Mouse (Mus musculus): ENCODE measurements at regions not wholly inside any gene's neighbourhood (a gene's known extent, or its start where the extent isn't known, plus 50 kb on each side); places are given as distances from the start of the nearest gene placed in this dataset.

DNA sequence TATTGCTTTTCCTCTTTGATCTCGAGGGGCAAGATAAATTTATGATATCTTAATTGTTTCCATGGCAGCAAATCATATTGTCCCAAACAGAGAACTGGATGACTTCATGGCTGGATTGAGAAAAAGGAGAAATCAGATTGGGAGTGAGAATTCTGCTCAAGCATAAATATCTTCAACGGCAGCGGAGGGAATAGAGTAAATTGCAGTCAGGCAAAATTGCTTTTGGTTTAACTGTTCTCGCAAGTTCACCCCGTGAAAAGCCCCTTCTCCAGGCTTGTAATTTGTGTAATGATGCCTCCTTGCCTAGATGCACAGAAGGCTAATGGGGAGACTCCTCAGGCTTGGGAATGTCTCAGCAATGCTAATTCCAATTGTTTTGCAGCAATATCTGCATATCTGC, 64.4 kb upstream of the Ccn6 start:
- Histone ChIP-seq H3K4me3 (ENCODE audit: low read depth, low read length) (peak overlapping the region; percentile 26; the same call in 1 of the 2 replicates), H3K9ac (replicated peaks; ENCODE audit: low read depth, low read length) (no peak overlapping the region), H3K9me3 (replicated peaks; ENCODE audit: control insufficient read depth, low read length) (no peaks in the 10 kb centered on the region), H3K36me3 (replicated peaks; ENCODE audit: control insufficient read depth, insufficient read depth, low read length) (no peaks in the 10 kb centered on the region), H3K4me2 (ENCODE audit: low read depth, low read length) (peak overlapping the region; percentile 56), H3K27ac (ENCODE audit: low read depth) (0 out of 2 replicates have a peak overlapping the region, but pooled peaks have one; percentile 32), H3K27me3 (ENCODE audit: control insufficient read depth, insufficient read depth, low read length) (no peaks in the 10 kb centered on the region), H3K4me1 (ENCODE audit: control insufficient read depth, insufficient read depth) (no peaks in the 10 kb centered on the region)
- ATAC-seq (ENCODE audit: insufficient read depth, low read depth) = no peak
- TF ChIP-seq CTCF (IDR thresholded peaks at IDR 0.05; ENCODE audit: low read depth) (no peak), EP300 (IDR thresholded peaks at IDR 0.05; ENCODE audit: low read depth) (no peak)
- whole genome bisulfite sequencing = 51% methylated on average over 5 of the region's 5 CpGs
- DNase-seq (ENCODE audit: low spot score) = no peak

DNA sequence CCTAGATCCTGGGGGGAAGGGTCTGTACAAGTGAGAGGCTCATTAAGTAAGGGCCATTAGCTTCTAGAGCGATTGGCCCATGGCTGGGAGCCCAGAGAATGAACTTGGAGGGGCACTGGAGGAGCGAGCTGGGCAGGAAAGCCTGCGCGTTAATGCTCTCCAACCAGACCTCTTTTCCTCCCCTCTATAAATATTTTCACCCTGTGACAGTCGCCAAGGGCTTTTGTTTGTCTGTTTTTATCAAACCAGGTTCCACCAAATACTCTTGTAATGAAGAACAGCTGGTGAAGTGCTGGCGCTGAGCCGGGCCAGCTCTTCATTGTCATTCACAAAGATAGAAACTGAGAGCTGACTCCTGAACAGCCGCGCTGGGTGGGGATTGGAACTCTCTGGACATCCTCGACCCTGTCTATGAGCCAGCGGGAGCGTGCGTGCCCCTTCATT, 63.9 kb upstream of the Ccn6 start:
- DNase-seq (ENCODE audit: low spot score) (peak; percentile 14), ATAC-seq (ENCODE audit: insufficient read depth, low read depth) (0 out of 2 replicates have a peak, but pooled peaks have one; percentile 17)
- no peaks in the 10 kb centered on the region for H3K36me3 ChIP-seq (replicated peaks; ENCODE audit: control insufficient read depth, insufficient read depth, low read length)
- TF ChIP-seq CTCF (IDR thresholded peaks at IDR 0.05; ENCODE audit: low read depth) = no peak
- TF ChIP-seq EP300 (IDR thresholded peaks at IDR 0.05; ENCODE audit: low read depth) = no peak
- H3K9ac ChIP-seq (replicated peaks; ENCODE audit: low read depth, low read length) = no peak overlapping the region
- no peaks in the 10 kb centered on the region for H3K27me3 ChIP-seq (ENCODE audit: control insufficient read depth, insufficient read depth, low read length)
- H3K9me3 ChIP-seq (replicated peaks; ENCODE audit: control insufficient read depth, low read length) = no peaks in the 10 kb centered on the region
- H3K4me1 ChIP-seq (ENCODE audit: control insufficient read depth, insufficient read depth) = no peaks in the 10 kb centered on the region
- H3K4me2 ChIP-seq (ENCODE audit: low read depth, low read length) = peak overlapping the region; percentile 56
- peak overlapping the region; percentile 32; the same call in 1 of the 2 replicates for H3K27ac ChIP-seq (ENCODE audit: low read depth)
- peak overlapping the region; percentile 26 for H3K4me3 ChIP-seq (ENCODE audit: low read depth, low read length)
- WGBS = 16% methylated on average over 13 of the region's 13 CpGs

- Histone ChIP-seq H3K27ac (ENCODE audit: low read depth) (no peak overlapping the region), H3K4me1 (ENCODE audit: control insufficient read depth, insufficient read depth) (no peaks in the 10 kb centered on the region), H3K9ac (replicated peaks; ENCODE audit: low read depth, low read length) (no peak overlapping the region), H3K4me3 (ENCODE audit: low read depth, low read length) (no peak overlapping the region), H3K9me3 (replicated peaks; ENCODE audit: control insufficient read depth, low read length) (no peaks in the 10 kb centered on the region), H3K36me3 (replicated peaks; ENCODE audit: control insufficient read depth, insufficient read depth, low read length) (no peaks in the 10 kb centered on the region), H3K27me3 (ENCODE audit: control insufficient read depth, insufficient read depth, low read length) (no peaks in the 10 kb centered on the region), H3K4me2 (ENCODE audit: low read depth, low read length) (no peak overlapping the region)
- DNase-seq (ENCODE audit: low spot score) = no peak
- TF ChIP-seq CTCF (IDR thresholded peaks at IDR 0.05; ENCODE audit: low read depth) = no peak
- TF ChIP-seq EP300 (IDR thresholded peaks at IDR 0.05; ENCODE audit: low read depth) = no peak
- WGBS = 59% methylated on average over 2 of the region's 2 CpGs
- ATAC-seq (ENCODE audit: insufficient read depth, low read depth) = no peak
These were observed 62.9 kb upstream of the Ccn6 start for GRCm38 (mm10) chr10:39226518-39226917.

GRCm38 (mm10) chr10:39224449-39225094, 61.0 kb upstream of the Ccn6 start:
- no peak for TF ChIP-seq CTCF (IDR thresholded peaks at IDR 0.05; ENCODE audit: low read depth)
- TF ChIP-seq EP300 (IDR thresholded peaks at IDR 0.05; ENCODE audit: low read depth) = no peak
- H3K27ac ChIP-seq (ENCODE audit: low read depth) = no peak overlapping the region
- H3K4me2 ChIP-seq (ENCODE audit: low read depth, low read length) = no peak overlapping the region
- H3K4me3 ChIP-seq (ENCODE audit: low read depth, low read length) = no peak overlapping the region
- H3K27me3 ChIP-seq (ENCODE audit: control insufficient read depth, insufficient read depth, low read length) = no peaks in the 10 kb centered on the region
- H3K4me1 ChIP-seq (ENCODE audit: control insufficient read depth, insufficient read depth) = no peaks in the 10 kb centered on the region
- no peak overlapping the region for H3K9ac ChIP-seq (replicated peaks; ENCODE audit: low read depth, low read length)
- ATAC-seq (ENCODE audit: insufficient read depth, low read depth) (no peak), DNase-seq (ENCODE audit: low spot score) (no peak)
- 55% methylated on average over 5 of the region's 5 CpGs for WGBS
- no peaks in the 10 kb centered on the region for H3K9me3 ChIP-seq (replicated peaks; ENCODE audit: control insufficient read depth, low read length)
- H3K36me3 ChIP-seq (replicated peaks; ENCODE audit: control insufficient read depth, insufficient read depth, low read length) = no peaks in the 10 kb centered on the region

DNA sequence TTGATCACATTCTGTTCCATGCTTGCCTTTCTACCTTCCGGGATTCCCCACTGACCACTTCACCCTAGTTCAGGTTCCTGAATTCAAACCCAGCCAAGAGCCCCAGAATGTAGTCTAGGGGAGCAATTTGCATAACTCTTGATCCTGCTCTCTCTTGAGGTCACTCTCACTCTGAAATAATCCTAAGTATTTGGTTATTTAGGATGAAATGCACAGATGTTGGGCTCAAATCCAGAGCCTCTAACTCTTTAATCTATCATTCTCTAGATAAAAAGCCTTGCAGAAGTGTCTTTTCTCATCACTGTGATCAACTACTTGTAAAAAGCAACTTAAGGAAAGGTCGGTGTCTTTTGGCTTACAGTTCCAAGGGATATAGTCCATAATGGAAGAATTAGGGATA, 57.4 kb upstream of the Ccn6 start:
- Histone ChIP-seq H3K27me3 (ENCODE audit: control insufficient read depth, insufficient read depth, low read length) (no peaks in the 10 kb centered on the region), H3K4me1 (ENCODE audit: control insufficient read depth, insufficient read depth) (no peaks in the 10 kb centered on the region), H3K36me3 (replicated peaks; ENCODE audit: control insufficient read depth, insufficient read depth, low read length) (no peaks in the 10 kb centered on the region), H3K9ac (replicated peaks; ENCODE audit: low read depth, low read length) (no peak overlapping the region), H3K4me3 (ENCODE audit: low read depth, low read length) (no peak overlapping the region), H3K9me3 (replicated peaks; ENCODE audit: control insufficient read depth, low read length) (0 out of 2 replicates have a peak, but pooled peaks cover 5% of the 10 kb centered on the region), H3K4me2 (ENCODE audit: low read depth, low read length) (no peak overlapping the region), H3K27ac (ENCODE audit: low read depth) (no peak overlapping the region)
- WGBS = 89% methylated on average over 2 of the region's 2 CpGs
- DNase-seq (ENCODE audit: low spot score) (no peak), ATAC-seq (ENCODE audit: insufficient read depth, low read depth) (no peak)
- TF ChIP-seq EP300 (IDR thresholded peaks at IDR 0.05; ENCODE audit: low read depth) = no peak

DNA sequence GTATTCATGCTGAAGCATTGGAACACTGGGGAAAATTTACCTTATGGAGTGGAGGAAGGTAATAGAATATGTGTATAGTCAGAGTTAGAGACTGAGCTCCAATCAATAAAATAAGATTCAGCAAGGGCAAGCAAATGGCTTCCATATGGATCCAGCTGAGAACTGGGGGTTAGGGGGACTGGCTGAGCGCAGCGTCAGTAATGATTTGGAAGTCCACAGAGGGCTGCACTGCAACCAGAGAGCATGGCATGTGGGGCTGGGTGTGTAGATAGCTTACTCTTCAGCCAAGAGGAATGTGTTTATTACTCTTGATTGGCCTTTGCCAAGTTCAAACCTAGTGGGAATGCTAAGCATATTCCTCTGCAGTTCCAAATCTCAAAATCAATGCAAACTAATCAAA, 55.8 kb upstream of the Ccn6 start:
- DNase-seq (ENCODE audit: low spot score) (no peak), ATAC-seq (ENCODE audit: insufficient read depth, low read depth) (no peak)
- H3K9me3 ChIP-seq (replicated peaks; ENCODE audit: control insufficient read depth, low read length) = 0 out of 2 replicates have a peak, but pooled peaks cover 5% of the 10 kb centered on the region
- no peaks in the 10 kb centered on the region for H3K27me3 ChIP-seq (ENCODE audit: control insufficient read depth, insufficient read depth, low read length)
- no peak overlapping the region for H3K27ac ChIP-seq (ENCODE audit: low read depth)
- no peaks in the 10 kb centered on the region for H3K4me1 ChIP-seq (ENCODE audit: control insufficient read depth, insufficient read depth)
- WGBS = 87% methylated on average over 2 of the region's 2 CpGs
- H3K4me3 ChIP-seq (ENCODE audit: low read depth, low read length) = no peak overlapping the region
- TF ChIP-seq EP300 (IDR thresholded peaks at IDR 0.05; ENCODE audit: low read depth) = no peak
- no peak for TF ChIP-seq CTCF (IDR thresholded peaks at IDR 0.05; ENCODE audit: low read depth)
- H3K36me3 ChIP-seq (replicated peaks; ENCODE audit: control insufficient read depth, insufficient read depth, low read length) = no peaks in the 10 kb centered on the region
- no peak overlapping the region for H3K4me2 ChIP-seq (ENCODE audit: low read depth, low read length)
- no peak overlapping the region for H3K9ac ChIP-seq (replicated peaks; ENCODE audit: low read depth, low read length)

Data from heart, postnatal 0 days (tissue).